Mouse (Mus musculus) brain, embryonic 14.5 days (tissue): ENCODE results near the gene Rasa4. TPM values are rescaled to one million over a fixed set of nuclear protein-coding genes. Genes with fewer than 3 reads are reported as not detected.
"Not testable (repeated sequence)": the region's sequence is repeated elsewhere in the genome, so short reads cannot be mapped to it uniquely, and the experiment has no call there.

Source experiments
- DNase-seq: peaks from one replicate; pipeline ENCODE4 v3.0.0-alpha.2; 2011; ENCODE audit warnings: low read depth
- CTCF ChIP-seq: fragments of 200-500 bp; IDR thresholded peaks from 2 replicates; pipeline ENCODE4 v1.5.1; 2012; ENCODE audit warnings: inconsistent platforms, mild to moderate bottlenecking, moderate library complexity, borderline replicate concordance; ENCODE audit not compliant: insufficient read depth, insufficient read length; ENCODE audit errors: extremely low read depth
- POLR2A ChIP-seq: fragments of 200-500 bp; IDR thresholded peaks from 2 replicates; pipeline ENCODE4 v1.6.1; 2012; ENCODE audit warnings: mild to moderate bottlenecking, inconsistent platforms, borderline replicate concordance; ENCODE audit not compliant: poor library complexity, insufficient read depth, insufficient read length, severe bottlenecking; ENCODE audit errors: extremely low read depth
- polyA plus RNA-seq: library from polyadenylated mRNA; depleted of rRNA; stranded (reverse); fragments of >200 nt; gene quantifications from 2 replicates; pipeline ENCODE4 v1.2.3, GENCODE M21; 2012; rRNA removed

Gene Rasa4
- 9.5 and 18.1 TPM in 2 replicates for polyA plus RNA-seq

DNA sequence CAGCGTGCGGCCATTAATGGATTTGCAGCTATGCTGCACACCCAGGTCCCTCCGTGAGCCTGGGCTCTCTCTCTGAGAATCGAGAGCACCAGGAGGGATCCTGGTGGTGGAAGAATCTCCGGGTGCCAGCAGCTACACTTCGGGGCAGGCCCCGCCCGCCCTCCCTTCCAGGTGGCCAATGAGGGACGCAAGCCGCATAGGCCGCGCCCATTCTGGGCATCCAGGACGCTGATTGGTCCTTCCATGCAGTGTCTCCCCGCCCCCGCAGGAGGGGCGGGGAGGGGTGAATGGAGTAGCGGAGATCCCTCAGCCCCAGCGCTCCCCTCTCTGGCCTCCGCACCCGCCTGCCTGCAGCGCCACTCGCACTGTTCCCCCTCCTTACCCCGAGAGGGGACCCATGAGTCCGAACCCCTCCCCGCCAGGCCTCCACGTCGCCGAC is at the start of gene Rasa4:
Rasa4 (plus strand) TSS at position 248 of the 439 bp plus-strand sequence.
- DNase-seq = peak; percentile 97
- TF ChIP-seq CTCF = no peak
- no peak for TF ChIP-seq POLR2A

DNA sequence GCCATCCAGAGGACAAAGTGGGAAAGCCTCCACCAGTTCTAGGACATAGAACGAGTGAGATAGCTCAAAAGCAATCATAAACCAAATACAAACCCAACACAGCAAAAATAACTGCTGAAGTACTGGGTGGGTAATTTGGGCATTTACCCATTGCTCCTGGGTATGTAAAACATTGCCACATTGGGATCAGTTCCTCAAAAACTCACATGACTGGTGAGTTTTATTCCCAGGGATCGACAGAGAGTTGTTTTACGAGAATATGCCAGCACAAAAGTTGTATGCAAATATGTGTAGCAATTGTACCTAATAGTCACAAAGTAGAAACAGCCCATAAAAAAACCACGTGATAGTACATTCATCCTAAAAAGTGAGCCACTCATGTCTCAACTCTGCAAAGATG is 48.8 kb upstream of the Rasa4 start:
- TF ChIP-seq POLR2A = no peak

DNA sequence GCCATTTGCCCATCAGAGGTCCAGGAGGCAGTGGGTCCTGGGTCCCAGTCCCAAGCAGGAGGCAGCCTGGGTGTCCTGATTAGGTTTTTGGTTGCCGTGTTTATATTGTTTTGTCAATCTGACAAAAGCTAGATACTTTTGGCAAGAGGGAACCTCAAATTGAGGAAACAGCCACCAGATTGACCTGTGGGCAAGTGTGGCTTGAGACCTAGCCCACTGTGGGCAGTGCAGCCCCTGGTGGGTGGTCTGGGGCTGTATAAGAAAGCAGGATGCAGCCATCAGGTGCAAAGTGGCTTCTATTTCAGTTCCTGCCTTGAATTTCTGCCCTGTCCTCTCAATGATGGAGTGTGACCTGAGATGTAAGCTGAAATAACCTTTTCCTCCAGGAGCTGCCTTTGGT is 48.4 kb upstream of the Rasa4 start:
- no peak for TF ChIP-seq CTCF
- TF ChIP-seq POLR2A = no peak
- no peak for DNase-seq

More for the DNA sequence above, 48.8 kb upstream of the Rasa4 start:
- DNase-seq = no peak

GRCm38 (mm10) chr5:136036667-136037066 is 47.0 kb upstream of the Rasa4 start:
- TF ChIP-seq POLR2A (no peak), CTCF (no peak)

GRCm38 (mm10) chr5:136038258-136039214 is 45.2 kb upstream of the Rasa4 start, which contains the start of gene Upk3b:
Upk3b (plus strand) TSS chr5:136038496.
- DNase-seq = no peak
- TF ChIP-seq POLR2A (no peak), CTCF (no peak)

More at GRCm38 (mm10) chr5:136036667-136037066, 47.0 kb upstream of the Rasa4 start:
- no peak for DNase-seq

- DNase-seq = peak; percentile 17
- TF ChIP-seq POLR2A (no peak), CTCF (no peak)
Observed at GRCm38 (mm10) chr5:136040210-136040609, 43.5 kb upstream of the Rasa4 start.

GRCm38 (mm10) chr5:136041260-136041659 is 42.5 kb upstream of the Rasa4 start:
- TF ChIP-seq POLR2A (no peak), CTCF (no peak)
- no peak for DNase-seq

GRCm38 (mm10) chr5:136041666-136042065 is 42.0 kb upstream of the Rasa4 start:
- TF ChIP-seq CTCF (no peak), POLR2A (no peak)
- no peak for DNase-seq

DNA sequence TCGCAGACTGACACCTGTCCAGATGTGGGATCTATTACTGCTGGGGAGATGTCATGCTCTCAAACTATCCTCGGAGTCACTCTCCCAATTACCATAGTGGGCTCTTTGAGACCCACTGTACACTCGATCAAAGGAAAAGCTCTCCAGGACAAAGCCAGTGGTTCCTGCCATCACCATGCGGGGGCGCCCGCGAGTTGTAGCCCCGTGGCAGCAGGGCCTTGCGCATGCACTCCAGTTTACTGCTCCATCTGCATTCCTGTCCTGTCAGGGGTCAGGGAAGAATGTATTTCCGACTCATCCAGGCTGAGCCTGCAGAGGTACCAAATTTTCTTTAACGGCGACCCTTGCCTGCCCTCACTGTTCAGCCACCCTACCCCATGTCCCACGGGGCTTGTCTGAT is 38.9 kb upstream of the Rasa4 start:
- TF ChIP-seq POLR2A (no peak), CTCF (peak; percentile 10; the same call in 1 of the 2 replicates)
- DNase-seq = no peak

DNA sequence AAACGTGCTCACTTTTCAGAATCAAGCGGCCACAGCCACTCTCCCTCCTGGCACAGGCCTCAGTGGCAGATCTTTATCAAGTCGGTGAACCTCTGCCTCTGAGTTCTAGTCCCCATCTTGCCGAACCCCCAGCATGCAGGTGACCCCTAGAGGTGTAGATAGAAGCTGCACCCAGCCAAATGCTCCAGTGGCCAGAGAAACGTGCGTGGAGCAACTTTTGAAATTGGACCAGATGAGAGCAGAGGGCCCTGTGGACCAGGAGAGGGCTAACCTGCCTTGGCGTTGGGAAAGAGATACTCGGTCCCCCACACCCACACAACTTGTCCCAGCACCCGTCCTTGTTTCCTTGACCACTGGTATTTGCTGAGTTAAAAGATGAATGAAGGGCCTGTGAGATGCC is 38.3 kb upstream of the Rasa4 start:
- TF ChIP-seq POLR2A (no peak), CTCF (peak; percentile 41; the same call in 1 of the 2 replicates)
- peak; percentile 41 for DNase-seq

GRCm38 (mm10) chr5:136045987-136046386 is 37.7 kb upstream of the Rasa4 start:
- DNase-seq = peak; percentile 82
- TF ChIP-seq CTCF = peak; percentile 92
- no peak for TF ChIP-seq POLR2A

GRCm38 (mm10) chr5:136048541-136048940 is 35.2 kb upstream of the Rasa4 start:
- not testable (repeated sequence) for DNase-seq

GRCm38 (mm10) chr5:136049926-136050325 is 33.8 kb upstream of the Rasa4 start:
- DNase-seq = no peak
- no peak for TF ChIP-seq CTCF
